Mouse (Mus musculus) heart, embryonic 13.5 days (tissue): ENCODE data around the gene Cda. TPM values are rescaled to one million over a fixed set of nuclear protein-coding genes. Genes with fewer than 3 reads are reported as not detected.

Experiments used
- ATAC-seq: fragments of 200-750 bp; cut with Nextera tagmentation; 2 replicates; pipeline ENCODE4 v1.8.0; 2017; ENCODE audit warnings: moderate TSS enrichment; ENCODE audit not compliant: insufficient number of reproducible peaks, low FRiP score, low TSS enrichment; ENCODE audit errors: extremely low read depth
- H3K27ac ChIP-seq: fragments of 300-500 bp; sonication (generic); replicated peaks from 2 replicates; pipeline ENCODE4 v1.5.1; 2015; ENCODE audit warnings: moderate library complexity, mild to moderate bottlenecking, inconsistent platforms
- H3K27me3 ChIP-seq: fragments of 300-500 bp; sonication (generic); replicated peaks from 2 replicates; pipeline ENCODE4 v1.6.1; 2015; ENCODE audit warnings: mild to moderate bottlenecking, inconsistent platforms
- H3K36me3 ChIP-seq: fragments of 300-500 bp; sonication (generic); 2 replicates; pipeline ENCODE4 v1.6.1; 2015; ENCODE audit warnings: mild to moderate bottlenecking, inconsistent platforms
- H3K4me1 ChIP-seq: fragments of 300-500 bp; sonication (generic); 2 replicates; pipeline ENCODE4 v1.6.1; 2015; ENCODE audit warnings: inconsistent platforms
- H3K4me2 ChIP-seq: fragments of 300-500 bp; sonication (generic); 2 replicates; pipeline ENCODE4 v1.6.1; 2015; ENCODE audit warnings: inconsistent platforms, mild to moderate bottlenecking, moderate library complexity
- H3K4me3 ChIP-seq: fragments of 300-500 bp; sonication (generic); 2 replicates; pipeline ENCODE4 v1.5.1; 2015; ENCODE audit warnings: moderate library complexity, mild to moderate bottlenecking, inconsistent platforms
- H3K9ac ChIP-seq: fragments of 300-500 bp; sonication (generic); 2 replicates; pipeline ENCODE4 v1.6.1; 2015; ENCODE audit warnings: inconsistent platforms, mild to moderate bottlenecking, moderate library complexity
- H3K9me3 ChIP-seq: fragments of 300-500 bp; sonication (generic); 2 replicates; pipeline ENCODE4 v1.6.1; 2016; ENCODE audit warnings: inconsistent platforms
- WGBS: fragments of 180-500 bp; shearing (Covaris S2); methylation state at CpG from one replicate; pipeline ENCODE4 v1.1.7; 2015; ENCODE audit warnings: mixed read lengths; 5-methylcytosine and 5-hydroxymethylcytosine counted together
- polyA plus RNA-seq: library from polyadenylated mRNA; unstranded; fragments of >200 nt; fragmentation: Nextera tagmentation; extraction: Ambion mirVana; gene quantifications from 2 replicates; pipeline ENCODE4 v1.2.1, GENCODE M21; 2015

Gene Cda
- polyA plus RNA-seq, 1 experiment from 2014 or later, result 13.5 TPM

- Histone ChIP-seq H3K27me3 (0 out of 2 replicates have a peak, but pooled peaks cover 7% of the 10 kb centered on the region), H3K36me3 (no peaks in the 10 kb centered on the region), H3K4me3 (no peak overlapping the region), H3K9ac (no peak overlapping the region), H3K27ac (no peak overlapping the region), H3K4me1 (peaks cover 10% of the 10 kb centered on the region), H3K4me2 (no peak overlapping the region), H3K9me3 (0 out of 2 replicates have a peak, but pooled peaks cover 4% of the 10 kb centered on the region)
- 65% methylated on average over 7 of the region's 7 CpGs for WGBS
- no peak for ATAC-seq
Measured at GRCm38 (mm10) chr4:138348716-138349115, 19.1 kb downstream of the Cda start.

- no peak overlapping the region for H3K9ac ChIP-seq
- H3K4me1 ChIP-seq, result peaks cover 23% of the 10 kb centered on the region
- WGBS, result 67% methylated on average over 1 of the region's 1 CpGs
- H3K27me3 ChIP-seq, result 0 out of 2 replicates have a peak, but pooled peaks cover 7% of the 10 kb centered on the region
- no peak overlapping the region for H3K4me2 ChIP-seq
- ATAC-seq, result no peak
- H3K9me3 ChIP-seq, result 0 out of 2 replicates have a peak, but pooled peaks cover 4% of the 10 kb centered on the region
- no peak overlapping the region for H3K4me3 ChIP-seq
- no peak overlapping the region for H3K27ac ChIP-seq
- H3K36me3 ChIP-seq, result no peaks in the 10 kb centered on the region
Measured at GRCm38 (mm10) chr4:138347280-138347679, 20.5 kb downstream of the Cda start.

GRCm38 (mm10) chr4:138344891-138345545, 22.8 kb downstream of the Cda start:
- Histone ChIP-seq H3K27me3 (0 out of 2 replicates have a peak, but pooled peaks cover 4% of the 10 kb centered on the region), H3K36me3 (no peaks in the 10 kb centered on the region), H3K9ac (no peak overlapping the region), H3K9me3 (no peaks in the 10 kb centered on the region), H3K4me1 (peaks cover 38% of the 10 kb centered on the region), H3K4me2 (no peak overlapping the region), H3K4me3 (no peak overlapping the region), H3K27ac (no peak overlapping the region)
- no peak for ATAC-seq
- WGBS, result 64% methylated on average over 9 of the region's 9 CpGs

GRCm38 (mm10) chr4:138343341-138343837, 24.4 kb downstream of the Cda start:
- Histone ChIP-seq H3K27me3 (0 out of 2 replicates have a peak, but pooled peaks cover 4% of the 10 kb centered on the region), H3K9ac (peak overlapping the region; percentile 58; the same call in 1 of the 2 replicates), H3K4me1 (peaks cover 41% of the 10 kb centered on the region), H3K36me3 (no peaks in the 10 kb centered on the region), H3K4me3 (no peak overlapping the region), H3K27ac (peak overlapping the region; percentile 82), H3K4me2 (peak overlapping the region; percentile 43), H3K9me3 (no peaks in the 10 kb centered on the region)
- WGBS, result 36% methylated on average over 10 of the region's 10 CpGs
- no peak for ATAC-seq

GRCm38 (mm10) chr4:138342778-138343177, 25.0 kb downstream of the Cda start:
- ATAC-seq, result no peak
- peak overlapping the region; percentile 43 for H3K4me2 ChIP-seq
- H3K27ac ChIP-seq, result peak overlapping the region; percentile 82
- 0 out of 2 replicates have a peak, but pooled peaks cover under 1% of the 10 kb centered on the region for H3K27me3 ChIP-seq
- no peak overlapping the region for H3K4me3 ChIP-seq
- no peaks in the 10 kb centered on the region for H3K9me3 ChIP-seq
- peaks cover 41% of the 10 kb centered on the region for H3K4me1 ChIP-seq
- no peaks in the 10 kb centered on the region for H3K36me3 ChIP-seq
- WGBS, result 65% methylated on average over 6 of the region's 6 CpGs
- H3K9ac ChIP-seq, result 0 out of 2 replicates have a peak overlapping the region, but pooled peaks have one; percentile 58

- no peak for ATAC-seq
- H3K36me3 ChIP-seq, result no peaks in the 10 kb centered on the region
- H3K27ac ChIP-seq, result peak overlapping the region; percentile 82
- H3K4me3 ChIP-seq, result no peak overlapping the region
- H3K9ac ChIP-seq, result no peak overlapping the region
- no peak overlapping the region for H3K4me2 ChIP-seq
- no peaks in the 10 kb centered on the region for H3K27me3 ChIP-seq
- no peaks in the 10 kb centered on the region for H3K9me3 ChIP-seq
- peaks cover 41% of the 10 kb centered on the region for H3K4me1 ChIP-seq
- 75% methylated on average over 7 of the region's 7 CpGs for WGBS
Measured at GRCm38 (mm10) chr4:138342048-138342447, 25.7 kb downstream of the Cda start.

GRCm38 (mm10) chr4:138341393-138341792, 26.4 kb downstream of the Cda start:
- H3K9me3 ChIP-seq, result no peaks in the 10 kb centered on the region
- no peak for ATAC-seq
- no peak overlapping the region for H3K27ac ChIP-seq
- no peaks in the 10 kb centered on the region for H3K36me3 ChIP-seq
- H3K27me3 ChIP-seq, result no peaks in the 10 kb centered on the region
- H3K9ac ChIP-seq, result no peak overlapping the region
- 50% methylated on average over 8 of the region's 8 CpGs for WGBS
- H3K4me2 ChIP-seq, result no peak overlapping the region
- no peak overlapping the region for H3K4me3 ChIP-seq
- peaks cover 41% of the 10 kb centered on the region for H3K4me1 ChIP-seq

GRCm38 (mm10) chr4:138339963-138340362, 27.8 kb downstream of the Cda start:
- Histone ChIP-seq H3K9ac (no peak overlapping the region), H3K36me3 (no peaks in the 10 kb centered on the region), H3K27me3 (no peaks in the 10 kb centered on the region), H3K27ac (no peak overlapping the region), H3K4me2 (no peak overlapping the region), H3K4me3 (no peak overlapping the region), H3K9me3 (no peaks in the 10 kb centered on the region), H3K4me1 (peaks cover 40% of the 10 kb centered on the region)
- no peak for ATAC-seq
- WGBS, result 30% methylated on average over 4 of the region's 4 CpGs

GRCm38 (mm10) chr4:138337341-138337740, 30.5 kb downstream of the Cda start:
- Histone ChIP-seq H3K4me2 (no peak overlapping the region), H3K27ac (no peak overlapping the region), H3K4me1 (peaks cover 18% of the 10 kb centered on the region), H3K36me3 (no peaks in the 10 kb centered on the region), H3K9ac (no peak overlapping the region), H3K9me3 (no peaks in the 10 kb centered on the region), H3K4me3 (no peak overlapping the region), H3K27me3 (peaks cover 10% of the 10 kb centered on the region)
- 69% methylated on average over 9 of the region's 9 CpGs for WGBS
- ATAC-seq, result no peak

GRCm38 (mm10) chr4:138336876-138337275, 30.9 kb downstream of the Cda start:
- Histone ChIP-seq H3K27me3 (peaks cover 15% of the 10 kb centered on the region), H3K4me2 (no peak overlapping the region), H3K4me3 (no peak overlapping the region), H3K36me3 (no peaks in the 10 kb centered on the region), H3K9me3 (no peaks in the 10 kb centered on the region), H3K9ac (no peak overlapping the region), H3K27ac (no peak overlapping the region), H3K4me1 (peaks cover 16% of the 10 kb centered on the region)
- 65% methylated on average over 5 of the region's 5 CpGs for WGBS
- ATAC-seq, result no peak

- no peak for ATAC-seq
- H3K27ac ChIP-seq, result no peak overlapping the region
- no peak overlapping the region for H3K4me2 ChIP-seq
- WGBS, result 84% methylated on average over 6 of the region's 6 CpGs
- H3K9ac ChIP-seq, result no peak overlapping the region
- no peak overlapping the region for H3K4me3 ChIP-seq
- H3K4me1 ChIP-seq, result peaks cover 7% of the 10 kb centered on the region
- H3K9me3 ChIP-seq, result no peaks in the 10 kb centered on the region
- peaks cover 27% of the 10 kb centered on the region for H3K27me3 ChIP-seq
- H3K36me3 ChIP-seq, result no peaks in the 10 kb centered on the region
Measured at GRCm38 (mm10) chr4:138335648-138336047, 32.1 kb downstream of the Cda start.

- Histone ChIP-seq H3K9me3 (no peaks in the 10 kb centered on the region), H3K9ac (no peak overlapping the region), H3K4me1 (peaks cover 3% of the 10 kb centered on the region), H3K4me3 (no peak overlapping the region), H3K27ac (no peak overlapping the region), H3K36me3 (no peaks in the 10 kb centered on the region), H3K4me2 (no peak overlapping the region), H3K27me3 (peaks cover 33% of the 10 kb centered on the region)
- no peak for ATAC-seq
- 76% methylated on average over 12 of the region's 12 CpGs for WGBS
Measured at GRCm38 (mm10) chr4:138335036-138335435, 32.8 kb downstream of the Cda start.
